Mouse (Mus musculus): ENCODE measurements around the gene Bcas1.

Bcas1 gene

GRCm38 (mm10) chr2:170347131-170347765 lies 80.4 kb downstream of the Bcas1 start:
- DNase-seq (ENCODE audit: low read depth, low spot score) = peak; percentile 61

- DNase-seq (ENCODE audit: low read depth, low spot score) = peak; percentile 38
These were observed 82.2 kb downstream of the Bcas1 start for GRCm38 (mm10) chr2:170345410-170345793.

- peak; percentile 35 for DNase-seq (ENCODE audit: low read depth, low spot score)
These were observed 82.9 kb downstream of the Bcas1 start for GRCm38 (mm10) chr2:170344502-170345409.

GRCm38 (mm10) chr2:170343819-170344317 lies 83.8 kb downstream of the Bcas1 start:
- peak; percentile 19 for DNase-seq (ENCODE audit: low read depth, low spot score)

- DNase-seq (ENCODE audit: low read depth, low spot score) = peak; percentile 81
These were observed 84.4 kb downstream of the Bcas1 start for GRCm38 (mm10) chr2:170343133-170343818.

- no peak for DNase-seq (ENCODE audit: low read depth, low spot score)
These were observed 85.3 kb downstream of the Bcas1 start for GRCm38 (mm10) chr2:170342312-170342830.

- DNase-seq (ENCODE audit: low read depth, low spot score) = no peak
These were observed 86.5 kb downstream of the Bcas1 start for GRCm38 (mm10) chr2:170341179-170341578.

GRCm38 (mm10) chr2:170336266-170336760 lies 91.3 kb downstream of the Bcas1 start:
- no peak for DNase-seq (ENCODE audit: low read depth, low spot score)

GRCm38 (mm10) chr2:170335168-170335567 lies 92.5 kb downstream of the Bcas1 start:
- no peak for DNase-seq (ENCODE audit: low read depth, low spot score)

- no peak for DNase-seq (ENCODE audit: low read depth, low spot score)
These were observed 95.8 kb downstream of the Bcas1 start for GRCm38 (mm10) chr2:170331870-170332269.

- DNase-seq (ENCODE audit: low read depth, low spot score) = no peak
These were observed 97.2 kb downstream of the Bcas1 start for GRCm38 (mm10) chr2:170330466-170330865.

- DNase-seq (ENCODE audit: low read depth, low spot score) = no peak
These were observed 97.7 kb downstream of the Bcas1 start for GRCm38 (mm10) chr2:170329921-170330320.

- DNase-seq (ENCODE audit: low read depth, low spot score) = peak; percentile 69
These were observed 103.7 kb downstream of the Bcas1 start for GRCm38 (mm10) chr2:170323925-170324347.

GRCm38 (mm10) chr2:170322013-170322414 lies 105.6 kb downstream of the Bcas1 start:
- DNase-seq (ENCODE audit: low read depth, low spot score) = peak; percentile 35

GRCm38 (mm10) chr2:170321579-170321978 lies 106.1 kb downstream of the Bcas1 start:
- no peak for DNase-seq (ENCODE audit: low read depth, low spot score)

GRCm38 (mm10) chr2:170319533-170320463 lies 107.8 kb downstream of the Bcas1 start:
- peak; percentile 26 for DNase-seq (ENCODE audit: low read depth, low spot score)

- peak; percentile 96 for DNase-seq (ENCODE audit: low read depth, low spot score)
These were observed 108.7 kb downstream of the Bcas1 start for GRCm38 (mm10) chr2:170318713-170319532.

- DNase-seq (ENCODE audit: low read depth, low spot score) = no peak
These were observed 110.9 kb downstream of the Bcas1 start for GRCm38 (mm10) chr2:170316774-170317173.

GRCm38 (mm10) chr2:170316344-170316743 lies 111.3 kb downstream of the Bcas1 start:
- DNase-seq (ENCODE audit: low read depth, low spot score) = no peak

- no peak for DNase-seq (ENCODE audit: low read depth, low spot score)
These were observed 116.7 kb downstream of the Bcas1 start for GRCm38 (mm10) chr2:170310988-170311359.
